Mouse (Mus musculus): ENCODE results near the gene Kdm8.
A peak's percentile ranks its signal among the peaks of the same experiment; 100 is the strongest.

GRCm38 (mm10) chr7:125511852-125512251 is 67.4 kb downstream of the Kdm8 start:
- no peak for TF ChIP-seq TCF12 (IDR thresholded peaks at IDR 0.05; ENCODE audit: low read depth, low read length)
- TF ChIP-seq GABPA (IDR thresholded peaks at IDR 0.05; ENCODE audit: low read depth, low read length): no peak
- TF ChIP-seq RCOR1 (IDR thresholded peaks at IDR 0.05; ENCODE audit: low read depth, low read length): no peak
- TF ChIP-seq CTCF (IDR thresholded peaks at IDR 0.05 in 2 of 3, conservative IDR thresholded peaks at IDR 0.05 in 1 of 3; ENCODE audit: control insufficient read depth in 1 of 3, insufficient read depth in 1 of 3, low read depth in 2 of 3, low read length in 3 of 3, poor library complexity in 1 of 3, severe bottlenecking in 1 of 3): no peak
- no peak for TF ChIP-seq EP300 (IDR thresholded peaks at IDR 0.05; ENCODE audit: low read depth in 1 of 2, low read length in 2 of 2)
- no peak for TF ChIP-seq POLR2A (IDR thresholded peaks at IDR 0.05; ENCODE audit: control insufficient read depth in 1 of 2, insufficient read depth in 1 of 2, low read depth in 1 of 2, low read length in 2 of 2, poor library complexity in 1 of 2)
- no peak for TF ChIP-seq POLR2AphosphoS2 (IDR thresholded peaks at IDR 0.05; ENCODE audit: low read length)
- TF ChIP-seq MAX (IDR thresholded peaks at IDR 0.05; ENCODE audit: low read length): peak; percentile 81
- TF ChIP-seq ZNF384 (IDR thresholded peaks at IDR 0.05; ENCODE audit: low read depth, low read length): no peak
- no peak for TF ChIP-seq NELFE (IDR thresholded peaks at IDR 0.05; ENCODE audit: low read depth, low read length)
- no peak for TF ChIP-seq MEF2A (IDR thresholded peaks at IDR 0.05; ENCODE audit: extremely low read depth, insufficient replicate concordance, low read depth, low read length, poor library complexity, severe bottlenecking)
- no peak for TF ChIP-seq ETS1 (IDR thresholded peaks at IDR 0.05; ENCODE audit: low read depth, low read length)

Data from MEL (cell line).